Mouse (Mus musculus) ES-E14 (cell line): ENCODE results near the gene Kl. TPM values are rescaled to one million over a fixed set of nuclear protein-coding genes. Genes with fewer than 3 reads are reported as not detected.

Experiments used
- DNase-seq: peaks from one replicate; pipeline ENCODE4 v3.0.0-alpha.2; 2013; ENCODE audit warnings: low read depth, low spot score
- H3K27ac ChIP-seq: 2 replicates; pipeline ENCODE4 v1.5.1; 2012; ENCODE audit warnings: low read depth, mild to moderate bottlenecking, low read length, moderate library complexity, mixed read lengths; ENCODE audit not compliant: poor library complexity, insufficient read depth, severe bottlenecking
- H3K36me3 ChIP-seq: 2 replicates; pipeline ENCODE4 v1.6.1; 2012; ENCODE audit warnings: mild to moderate bottlenecking, low read length, moderate library complexity, mixed read lengths; ENCODE audit not compliant: control insufficient read depth, poor library complexity, insufficient read depth, severe bottlenecking
- H3K4me1 ChIP-seq, 2 experiments: fragments of 150-350 bp in 1 of 2; sonication (generic) in 1 of 2; 2 replicates each; pipeline ENCODE4 v1.6.1; 2012; ENCODE audit warnings: low read length in 2 of 2, mild to moderate bottlenecking in 1 of 2, mixed read lengths in 1 of 2; ENCODE audit not compliant: control insufficient read depth in 2 of 2, insufficient read depth in 2 of 2, poor library complexity in 1 of 2
- H3K4me3 ChIP-seq, 2 experiments: fragments of 150-350 bp in 1 of 2; sonication (generic) in 1 of 2; 2 replicates each; pipeline ENCODE4 v1.5.1; 2012; ENCODE audit warnings: low read length in 2 of 2, low read depth in 1 of 2, mild to moderate bottlenecking in 1 of 2, mixed read lengths in 1 of 2; ENCODE audit not compliant: insufficient read depth in 1 of 2, poor library complexity in 1 of 2, severe bottlenecking in 1 of 2
- H3K9ac ChIP-seq: 2 replicates; pipeline ENCODE4 v1.6.1; 2012; ENCODE audit warnings: low read depth, mild to moderate bottlenecking, low read length, mixed read lengths; ENCODE audit not compliant: poor library complexity, insufficient read depth, severe bottlenecking
- H3K9me3 ChIP-seq: fragments of 150-350 bp; sonication (generic); 2 replicates; pipeline ENCODE4 v1.6.1; 2012; ENCODE audit warnings: low read depth, mild to moderate bottlenecking, low read length; ENCODE audit not compliant: control insufficient read depth, insufficient read depth
- CHD2 ChIP-seq: IDR thresholded peaks from 2 replicates; pipeline ENCODE4 v1.6.1; 2014; ENCODE audit warnings: mild to moderate bottlenecking, low read depth, low read length, inconsistent platforms
- HCFC1 ChIP-seq: IDR thresholded peaks from 2 replicates; pipeline ENCODE4 v1.6.1; 2012; ENCODE audit warnings: low read length, inconsistent platforms, borderline replicate concordance; ENCODE audit not compliant: insufficient read depth
- MAFK ChIP-seq: IDR thresholded peaks from 2 replicates; pipeline ENCODE4 v1.6.1; 2014; ENCODE audit warnings: mild to moderate bottlenecking, low read depth, low read length, inconsistent platforms; ENCODE audit not compliant: insufficient read depth
- ZC3H11A ChIP-seq: IDR thresholded peaks from 2 replicates; pipeline ENCODE4 v1.6.1; 2012; ENCODE audit warnings: low read depth, mild to moderate bottlenecking, inconsistent platforms, low read length, borderline replicate concordance
- ZNF384 ChIP-seq: IDR thresholded peaks from 2 replicates; pipeline ENCODE4 v1.6.1; 2012; ENCODE audit warnings: low read depth, low read length, inconsistent platforms
- in situ Hi-C, 2 experiments: fragments of 600-800 bp; cut with MboI; formaldehyde crosslinking; loops; one replicate each; pipeline ENCODE4 v1.15.1; 2025; ENCODE audit warnings: low sequenced_read_pairs in 2 of 2, inconsistent platforms in 1 of 2; ENCODE audit not compliant: unreplicated experiment in 2 of 2
- total RNA-seq: library from RNA; depleted of rRNA; stranded (reverse); fragments of 300-350 nt; gene quantifications from 2 replicates; pipeline ENCODE4 v1.2.3, GENCODE M21; 2012

Gene Kl
- total RNA-seq, 1 experiment, result 0.09 TPM

- H3K4me3 ChIP-seq, result no peak overlapping the region
- no peak overlapping the region for H3K9ac ChIP-seq
- H3K9me3 ChIP-seq, result no peaks in the 10 kb centered on the region
- no peak overlapping the region for H3K27ac ChIP-seq
- in situ Hi-C loops, result no loop called here
- no peak for DNase-seq
- TF ChIP-seq HCFC1 (no peak), ZC3H11A (no peak), ZNF384 (no peak), MAFK (no peak), CHD2 (no peak)
- H3K4me1 ChIP-seq, result peaks cover 0 to 2% of the 10 kb centered on the region in 2 experiments; a peak in 1 of 4 replicates
- no peaks in the 10 kb centered on the region for H3K36me3 ChIP-seq
Observed at GRCm38 (mm10) chr5:150967925-150968324, 15.5 kb downstream of the Kl start.

GRCm38 (mm10) chr5:150970551-150970950 is 18.1 kb downstream of the Kl start:
- H3K4me3 ChIP-seq, result no peak overlapping the region
- no peaks in the 10 kb centered on the region for H3K36me3 ChIP-seq
- no peak overlapping the region for H3K27ac ChIP-seq
- H3K9me3 ChIP-seq, result no peaks in the 10 kb centered on the region
- DNase-seq, result no peak
- in situ Hi-C loops, result no loop called here
- H3K4me1 ChIP-seq, result no peaks in the 10 kb centered on the region
- TF ChIP-seq CHD2, result no peak
- TF ChIP-seq ZNF384, result no peak
- TF ChIP-seq HCFC1, result no peak
- TF ChIP-seq ZC3H11A, result no peak
- TF ChIP-seq MAFK, result no peak
- no peak overlapping the region for H3K9ac ChIP-seq

- in situ Hi-C loops, result no loop called here
- H3K9me3 ChIP-seq, result no peaks in the 10 kb centered on the region
- TF ChIP-seq HCFC1, result no peak
- TF ChIP-seq CHD2, result no peak
- no peak for TF ChIP-seq ZNF384
- no peak for TF ChIP-seq ZC3H11A
- no peak for TF ChIP-seq MAFK
- no peak for DNase-seq
- no peaks in the 10 kb centered on the region for H3K36me3 ChIP-seq
- no peak overlapping the region for H3K27ac ChIP-seq
- H3K4me3 ChIP-seq, result no peak overlapping the region
- no peak overlapping the region for H3K9ac ChIP-seq
- no peaks in the 10 kb centered on the region for H3K4me1 ChIP-seq
Observed at GRCm38 (mm10) chr5:150971126-150971525, 18.7 kb downstream of the Kl start.

- Histone ChIP-seq H3K9me3 (no peaks in the 10 kb centered on the region), H3K4me1 (no peaks in the 10 kb centered on the region), H3K36me3 (no peaks in the 10 kb centered on the region), H3K4me3 (no peak overlapping the region), H3K9ac (no peak overlapping the region), H3K27ac (no peak overlapping the region)
- no peak for DNase-seq
- in situ Hi-C loops, result no loop called here
- TF ChIP-seq CHD2, result no peak
- no peak for TF ChIP-seq HCFC1
- TF ChIP-seq ZNF384, result no peak
- no peak for TF ChIP-seq MAFK
- TF ChIP-seq ZC3H11A, result no peak
Observed at GRCm38 (mm10) chr5:150974226-150974625, 21.8 kb downstream of the Kl start.

GRCm38 (mm10) chr5:150977383-150977958 is 25.1 kb downstream of the Kl start:
- Histone ChIP-seq H3K4me1 (no peaks in the 10 kb centered on the region), H3K9ac (no peak overlapping the region), H3K4me3 (no peak overlapping the region), H3K36me3 (no peaks in the 10 kb centered on the region), H3K27ac (no peak overlapping the region), H3K9me3 (no peaks in the 10 kb centered on the region)
- no peak for DNase-seq
- no peak for TF ChIP-seq HCFC1
- TF ChIP-seq MAFK, result no peak
- no peak for TF ChIP-seq ZNF384
- TF ChIP-seq ZC3H11A, result no peak
- TF ChIP-seq CHD2, result no peak
- in situ Hi-C loops, result no loop called here
